Mouse (Mus musculus) cerebellum, adult 2 months (tissue): Measurements from ENCODE around the gene Gpalpp1.

Experiments
- CTCF ChIP-seq: fragments of 200-500 bp; IDR thresholded peaks from 2 replicates; pipeline ENCODE4 v1.5.1; 2011; ENCODE audit warnings: low read depth, mild to moderate bottlenecking, control low read depth, low read length, moderate library complexity, borderline replicate concordance; ENCODE audit not compliant: insufficient read depth
- POLR2A ChIP-seq: fragments of 200-500 bp; IDR thresholded peaks from 2 replicates; pipeline ENCODE4 v1.6.1; 2011; ENCODE audit warnings: low read length, control low read depth, borderline replicate concordance; ENCODE audit not compliant: insufficient read depth

DNA sequence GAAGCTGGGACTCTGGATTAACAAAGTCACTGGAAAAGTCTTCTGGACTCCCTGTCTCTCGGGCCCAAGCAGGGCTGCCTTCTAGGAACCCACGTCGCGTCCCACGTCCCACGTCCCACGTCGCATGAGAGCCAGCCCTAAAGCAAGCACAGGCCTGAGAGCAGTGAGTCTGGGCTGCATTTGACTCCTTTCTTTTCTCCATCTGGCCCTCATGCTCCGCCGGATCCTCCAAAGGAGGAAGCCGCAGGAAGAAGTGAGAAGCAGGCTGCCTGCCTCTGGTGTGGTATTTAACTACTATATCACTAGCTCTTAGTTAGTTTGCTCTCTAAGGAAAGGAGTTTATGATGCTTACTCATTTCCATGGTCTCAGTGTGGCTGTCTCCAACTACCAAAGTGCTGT lies 39.9 kb upstream of the Gpalpp1 start:
- TF ChIP-seq POLR2A, result no peak
- no peak for TF ChIP-seq CTCF
